Mouse (Mus musculus) liver, adult 2 months (tissue): Measurements from ENCODE around the gene Rnf185. TPM values are rescaled to one million over a fixed set of nuclear protein-coding genes. Genes with fewer than 3 reads are reported as not detected.

Experiments
- DNase-seq: peaks from one replicate; pipeline ENCODE4 v3.0.0-alpha.2; 2011; ENCODE audit warnings: low read depth, low spot score; ENCODE audit errors: extremely low read depth
- H3K27ac ChIP-seq: fragments of 200-500 bp; replicated peaks from 2 replicates; pipeline ENCODE4 v1.5.1; 2012; ENCODE audit warnings: low read depth, mild to moderate bottlenecking, control low read depth, inconsistent platforms, low read length; ENCODE audit not compliant: insufficient read depth
- H3K27me3 ChIP-seq: fragments of 200-500 bp; 2 replicates; pipeline ENCODE4 v1.6.1; 2012; ENCODE audit warnings: mild to moderate bottlenecking, moderate library complexity, low read length, inconsistent platforms; ENCODE audit not compliant: control insufficient read depth, insufficient read depth
- H3K36me3 ChIP-seq: fragments of 200-500 bp; 2 replicates; pipeline ENCODE4 v1.6.1; 2012; ENCODE audit warnings: low read length, inconsistent platforms; ENCODE audit not compliant: control insufficient read depth, insufficient read depth
- H3K4me1 ChIP-seq: fragments of 200-500 bp; 2 replicates; pipeline ENCODE4 v1.6.1; 2011; ENCODE audit warnings: low read length; ENCODE audit not compliant: control insufficient read depth, insufficient read depth
- H3K4me3 ChIP-seq: fragments of 200-500 bp; 2 replicates; pipeline ENCODE4 v1.5.1; 2011; ENCODE audit warnings: low read depth, mild to moderate bottlenecking, control low read depth, low read length, moderate library complexity; ENCODE audit not compliant: insufficient read depth
- H3K79me2 ChIP-seq: fragments of 200-500 bp; 2 replicates; pipeline ENCODE4 v1.6.1; 2012; ENCODE audit warnings: inconsistent platforms, mild to moderate bottlenecking, low read length, moderate library complexity; ENCODE audit not compliant: control insufficient read depth, insufficient read depth
- H3K9ac ChIP-seq: fragments of 200-500 bp; 2 replicates; pipeline ENCODE4 v1.6.1; 2012; ENCODE audit warnings: low read depth, mild to moderate bottlenecking, control low read depth, inconsistent platforms, low read length
- CTCF ChIP-seq: fragments of 200-500 bp; IDR thresholded peaks from 2 replicates; pipeline ENCODE4 v1.5.1; 2011; ENCODE audit warnings: low read depth, low read length, control low read depth
- POLR2A ChIP-seq: fragments of 200-500 bp; IDR thresholded peaks from 2 replicates; pipeline ENCODE4 v1.6.1; 2011; ENCODE audit warnings: low read length, control low read depth; ENCODE audit not compliant: insufficient read depth; ENCODE audit errors: extremely low read depth
- WGBS: fragments of 180-500 bp; shearing (Covaris S2); methylation state at CpG from one replicate; pipeline ENCODE4 v1.1.7; 2018; 5-methylcytosine and 5-hydroxymethylcytosine counted together
- polyA plus RNA-seq: library from polyadenylated mRNA; depleted of rRNA; stranded (reverse); fragments of >200 nt; gene quantifications from 2 replicates; pipeline ENCODE4 v1.2.3, GENCODE M21; 2012; rRNA removed
- total RNA-seq: library from RNA; depleted of rRNA; stranded (reverse); fragments of >200 nt; gene quantifications from 2 replicates; pipeline ENCODE4 v1.2.3, GENCODE M21; 2014; rRNA removed

Gene Rnf185
- total RNA-seq (11.2 and 14.8 TPM in 2 replicates), polyA plus RNA-seq (28.7 and 33.3 TPM in 2 replicates)

- H3K9ac ChIP-seq = peak within 1 kb of the TSS; percentile 86
- H3K79me2 ChIP-seq = peaks cover 23% of the 10 kb centered on the region; the same call in 1 of the 2 replicates
- no peaks in the 10 kb centered on the region for H3K27me3 ChIP-seq
- H3K4me3 ChIP-seq = peak within 1 kb of the TSS; percentile 76
- TF ChIP-seq CTCF (no peak), POLR2A (peak; percentile 66)
- peak; percentile 93 for DNase-seq
- WGBS = under 1% methylated on average over 45 of the region's 45 CpGs
- H3K27ac ChIP-seq = peak within 1 kb of the TSS; percentile 92
- H3K4me1 ChIP-seq = peaks cover 10% of the 10 kb centered on the region
- no peaks in the 10 kb centered on the region for H3K36me3 ChIP-seq
Observed at GRCm38 (mm10) chr11:3452167-3452639, at the start of gene Rnf185. Gene Rnf185, minus strand, starts transcription at chr11:3452363.

GRCm38 (mm10) chr11:3497296-3497695, 45.1 kb upstream of the Rnf185 start:
- Histone ChIP-seq H3K79me2 (no peaks in the 10 kb centered on the region), H3K27ac (no peak overlapping the region), H3K4me1 (no peaks in the 10 kb centered on the region), H3K27me3 (no peaks in the 10 kb centered on the region), H3K9ac (no peak overlapping the region), H3K36me3 (no peaks in the 10 kb centered on the region), H3K4me3 (no peak overlapping the region)
- WGBS = 100% methylated on average over 1 of the region's 1 CpGs
- DNase-seq = no peak
- TF ChIP-seq POLR2A (no peak), CTCF (no peak)

GRCm38 (mm10) chr11:3496756-3497155, 44.6 kb upstream of the Rnf185 start:
- no peak overlapping the region for H3K4me3 ChIP-seq
- no peak for DNase-seq
- H3K27ac ChIP-seq = no peak overlapping the region
- WGBS = 84% methylated on average over 5 of the region's 5 CpGs
- no peak overlapping the region for H3K9ac ChIP-seq
- H3K4me1 ChIP-seq = no peaks in the 10 kb centered on the region
- H3K27me3 ChIP-seq = no peaks in the 10 kb centered on the region
- H3K36me3 ChIP-seq = no peaks in the 10 kb centered on the region
- TF ChIP-seq CTCF = no peak
- no peak for TF ChIP-seq POLR2A
- no peaks in the 10 kb centered on the region for H3K79me2 ChIP-seq

- no peak overlapping the region for H3K4me3 ChIP-seq
- no peaks in the 10 kb centered on the region for H3K27me3 ChIP-seq
- TF ChIP-seq CTCF = no peak
- no peak for TF ChIP-seq POLR2A
- no peaks in the 10 kb centered on the region for H3K4me1 ChIP-seq
- no peak overlapping the region for H3K27ac ChIP-seq
- WGBS = 83% methylated on average over 14 of the region's 14 CpGs
- DNase-seq = no peak
- no peaks in the 10 kb centered on the region for H3K79me2 ChIP-seq
- no peaks in the 10 kb centered on the region for H3K36me3 ChIP-seq
- no peak overlapping the region for H3K9ac ChIP-seq
Observed at GRCm38 (mm10) chr11:3495496-3495895, 43.3 kb upstream of the Rnf185 start.

- Histone ChIP-seq H3K79me2 (no peaks in the 10 kb centered on the region), H3K4me3 (no peak overlapping the region), H3K4me1 (no peaks in the 10 kb centered on the region), H3K27ac (no peak overlapping the region), H3K36me3 (no peaks in the 10 kb centered on the region), H3K9ac (no peak overlapping the region), H3K27me3 (no peaks in the 10 kb centered on the region)
- no peak for DNase-seq
- WGBS = 87% methylated on average over 17 of the region's 17 CpGs
- TF ChIP-seq CTCF = no peak
Observed at GRCm38 (mm10) chr11:3494857-3495256, 42.7 kb upstream of the Rnf185 start.

GRCm38 (mm10) chr11:3492748-3493147, 40.6 kb upstream of the Rnf185 start:
- Histone ChIP-seq H3K4me1 (no peaks in the 10 kb centered on the region), H3K36me3 (no peaks in the 10 kb centered on the region), H3K27ac (no peak overlapping the region), H3K9ac (no peak overlapping the region), H3K27me3 (no peaks in the 10 kb centered on the region), H3K4me3 (no peak overlapping the region), H3K79me2 (no peaks in the 10 kb centered on the region)
- TF ChIP-seq POLR2A (no peak), CTCF (no peak)
- 74% methylated on average over 4 of the region's 4 CpGs for WGBS
- no peak for DNase-seq

- Histone ChIP-seq H3K4me3 (no peak overlapping the region), H3K27ac (no peak overlapping the region), H3K36me3 (no peaks in the 10 kb centered on the region), H3K4me1 (no peaks in the 10 kb centered on the region), H3K27me3 (no peaks in the 10 kb centered on the region), H3K79me2 (no peaks in the 10 kb centered on the region), H3K9ac (no peak overlapping the region)
- WGBS = 69% methylated on average over 5 of the region's 5 CpGs
- TF ChIP-seq CTCF (no peak), POLR2A (no peak)
- DNase-seq = no peak
Observed at GRCm38 (mm10) chr11:3489036-3489435, 36.9 kb upstream of the Rnf185 start.
